Mouse (Mus musculus): ENCODE measurements around the gene Zbtb20. TPM values are rescaled to one million over a fixed set of nuclear protein-coding genes. Genes with fewer than 3 reads are reported as not detected.

Gene Zbtb20
- total RNA-seq, 2 experiments from 2014 or later: 108 to 119 TPM

GRCm38 (mm10) chr16:43610375-43610774 lies 734.7 kb downstream of the Zbtb20 start:
- no peak for DNase-seq

- no peak for DNase-seq
Measured at GRCm38 (mm10) chr16:43616348-43616747, 740.7 kb downstream of the Zbtb20 start.

- no peak for DNase-seq
Measured at GRCm38 (mm10) chr16:43617346-43617745, 741.7 kb downstream of the Zbtb20 start.

- DNase-seq: no peak
Measured at GRCm38 (mm10) chr16:43618286-43618685, 742.6 kb downstream of the Zbtb20 start.

GRCm38 (mm10) chr16:43619277-43619676 lies 743.6 kb downstream of the Zbtb20 start:
- DNase-seq: no peak

- no peak for DNase-seq
Measured at GRCm38 (mm10) chr16:43620359-43620758, 744.7 kb downstream of the Zbtb20 start.

- no peak for DNase-seq
Measured at GRCm38 (mm10) chr16:43623315-43624000, 747.8 kb downstream of the Zbtb20 start.

- DNase-seq: no peak
Measured at GRCm38 (mm10) chr16:43624876-43625275, 749.2 kb downstream of the Zbtb20 start.

GRCm38 (mm10) chr16:43625289-43625688 lies 749.6 kb downstream of the Zbtb20 start:
- DNase-seq: no peak

GRCm38 (mm10) chr16:43625956-43626355 lies 750.3 kb downstream of the Zbtb20 start:
- no peak for DNase-seq

- no peak for DNase-seq
Measured at GRCm38 (mm10) chr16:43628662-43629061, 753.0 kb downstream of the Zbtb20 start.

GRCm38 (mm10) chr16:43631758-43632157 lies 756.1 kb downstream of the Zbtb20 start:
- no peak for DNase-seq

- DNase-seq: no peak
Measured at GRCm38 (mm10) chr16:43634037-43634436, 758.4 kb downstream of the Zbtb20 start.

- no peak for DNase-seq
Measured at GRCm38 (mm10) chr16:43637241-43637640, 761.6 kb downstream of the Zbtb20 start.

GRCm38 (mm10) chr16:43638406-43639049 lies 762.8 kb downstream of the Zbtb20 start:
- DNase-seq: peak; percentile 28

- no peak for DNase-seq
Measured at GRCm38 (mm10) chr16:43641230-43641629, 765.5 kb downstream of the Zbtb20 start.

- no peak for DNase-seq
Measured at GRCm38 (mm10) chr16:43645879-43646278, 770.2 kb downstream of the Zbtb20 start.

- DNase-seq: no peak
Measured at GRCm38 (mm10) chr16:43646943-43647342, 771.3 kb downstream of the Zbtb20 start.

- DNase-seq: no peak
Measured at GRCm38 (mm10) chr16:43647641-43648040, 772.0 kb downstream of the Zbtb20 start.

- DNase-seq: no peak
Measured at GRCm38 (mm10) chr16:43650355-43651080, 774.8 kb downstream of the Zbtb20 start.

- DNase-seq: no peak
Measured at GRCm38 (mm10) chr16:43653288-43653687, 777.6 kb downstream of the Zbtb20 start.

- DNase-seq: no peak
Measured at GRCm38 (mm10) chr16:43654269-43654668, 778.6 kb downstream of the Zbtb20 start.

GRCm38 (mm10) chr16:43655183-43655787 lies 779.6 kb downstream of the Zbtb20 start:
- DNase-seq: no peak

Data from gastrocnemius, postnatal 10 days (tissue).